Mouse (Mus musculus): ENCODE data around the gene Zfp385c. TPM values are rescaled to one million over a fixed set of nuclear protein-coding genes. Genes with fewer than 3 reads are reported as not detected.

Zfp385c gene
- total and polyA plus RNA-seq, 3 experiments: 0.12 to 0.15 TPM; not detected in 1

GRCm38 (mm10) chr11:100640159-100640906 lies 51.9 kb downstream of the Zfp385c start:
- no peak overlapping the region for H3K27ac ChIP-seq (ENCODE audit: control insufficient read depth, low read depth, low read length)
- H3K9ac ChIP-seq (ENCODE audit: control insufficient read depth, low read depth, low read length, poor library complexity, severe bottlenecking): no peak overlapping the region
- no peaks in the 10 kb centered on the region for H3K79me2 ChIP-seq (ENCODE audit: control insufficient read depth, insufficient read depth, low read length, poor library complexity)
- H3K4me3 ChIP-seq (ENCODE audit: control insufficient read depth in 1 of 2, insufficient read depth in 1 of 2, low read depth in 2 of 2, low read length in 2 of 2): no peak overlapping the region
- peaks cover 0 to 1% of the 10 kb centered on the region in 2 experiments; a peak in 1 of 4 replicates for H3K4me1 ChIP-seq (ENCODE audit: control insufficient read depth in 1 of 2, insufficient read depth in 2 of 2, low read length in 2 of 2)
- no peaks in the 10 kb centered on the region for H3K9me3 ChIP-seq (replicated peaks; ENCODE audit: insufficient read depth, low read length)
- H3K36me3 ChIP-seq (ENCODE audit: control insufficient read depth in 1 of 2, insufficient read depth in 2 of 2, low read length in 2 of 2): peaks cover 0 to under 1% of the 10 kb centered on the region in 2 experiments; a peak in 1 of 4 replicates
- no peak for TF ChIP-seq NRF1 (IDR thresholded peaks at IDR 0.05; ENCODE audit: insufficient read depth, low read depth, low read length, poor library complexity, severe bottlenecking)
- TF ChIP-seq UBTF (IDR thresholded peaks at IDR 0.05; ENCODE audit: borderline replicate concordance, insufficient read depth, low read depth, low read length): no peak
- TF ChIP-seq POLR2AphosphoS5 (IDR thresholded peaks at IDR 0.05; ENCODE audit: borderline replicate concordance, low read depth, low read length): no peak
- no peak for TF ChIP-seq SMC3 (IDR thresholded peaks at IDR 0.05; ENCODE audit: low read depth, low read length)
- no peak for TF ChIP-seq ZMIZ1 (IDR thresholded peaks at IDR 0.05; ENCODE audit: low read depth, low read length)
- no peak for TF ChIP-seq SIN3A (IDR thresholded peaks at IDR 0.05; ENCODE audit: low read length)
- no peak for DNase-seq (ENCODE audit: low read depth, low spot score)
- H3K27me3 ChIP-seq (ENCODE audit: control insufficient read depth in 1 of 2, insufficient read depth in 2 of 2, low read length in 2 of 2): peaks cover 2 to 6% of the 10 kb centered on the region in 2 experiments

GRCm38 (mm10) chr11:100634530-100634929 lies 57.7 kb downstream of the Zfp385c start:
- peaks cover 0 to 14% of the 10 kb centered on the region in 2 experiments; a peak in 2 of 4 replicates for H3K36me3 ChIP-seq (ENCODE audit: control insufficient read depth in 1 of 2, insufficient read depth in 2 of 2, low read length in 2 of 2)
- H3K9me3 ChIP-seq (replicated peaks; ENCODE audit: insufficient read depth, low read length): no peaks in the 10 kb centered on the region
- no peaks in the 10 kb centered on the region for H3K79me2 ChIP-seq (ENCODE audit: control insufficient read depth, insufficient read depth, low read length, poor library complexity)
- peak overlapping the region; percentile 42 for H3K27ac ChIP-seq (ENCODE audit: control insufficient read depth, low read depth, low read length)
- peaks cover 15 to 17% of the 10 kb centered on the region in 2 experiments for H3K4me1 ChIP-seq (ENCODE audit: control insufficient read depth in 1 of 2, insufficient read depth in 2 of 2, low read length in 2 of 2)
- no peaks in the 10 kb centered on the region for H3K27me3 ChIP-seq (ENCODE audit: control insufficient read depth in 1 of 2, insufficient read depth in 2 of 2, low read length in 2 of 2)
- peak; percentile 98 for DNase-seq (ENCODE audit: low read depth, low spot score)
- peak overlapping the region; percentile 10 to 32; a peak in 2 of 4 replicates for H3K4me3 ChIP-seq (ENCODE audit: control insufficient read depth in 1 of 2, insufficient read depth in 1 of 2, low read depth in 2 of 2, low read length in 2 of 2)
- peak overlapping the region; percentile 36 for H3K9ac ChIP-seq (ENCODE audit: control insufficient read depth, low read depth, low read length, poor library complexity, severe bottlenecking)
- TF ChIP-seq MEF2A (IDR thresholded peaks at IDR 0.05; ENCODE audit: extremely low read depth, insufficient replicate concordance, low read depth, low read length, poor library complexity, severe bottlenecking) (no peak), E2F4 (IDR thresholded peaks at IDR 0.05; ENCODE audit: borderline replicate concordance, low read depth, low read length) (no peak), ETS1 (IDR thresholded peaks at IDR 0.05; ENCODE audit: low read depth, low read length) (peak; percentile 98), NRF1 (IDR thresholded peaks at IDR 0.05; ENCODE audit: insufficient read depth, low read depth, low read length, poor library complexity, severe bottlenecking) (no peak; the same call in 1 of the 2 replicates), MAFK (IDR thresholded peaks at IDR 0.05; ENCODE audit: borderline replicate concordance, low read depth, low read length) (peak; percentile 92), POLR2AphosphoS2 (IDR thresholded peaks at IDR 0.05; ENCODE audit: low read length) (peak; percentile 57; the same call in 1 of the 2 replicates), USF2 (IDR thresholded peaks at IDR 0.05; ENCODE audit: borderline replicate concordance in 1 of 2, insufficient read depth in 1 of 2, low read depth in 1 of 2, low read length in 2 of 2) (no peak), ZC3H11A (IDR thresholded peaks at IDR 0.05; ENCODE audit: low read depth, low read length) (no peak), TBP (IDR thresholded peaks at IDR 0.05; ENCODE audit: low read depth, low read length) (0 out of 2 replicates have a peak, but pooled peaks have one; percentile 18), ZMIZ1 (IDR thresholded peaks at IDR 0.05; ENCODE audit: low read depth, low read length) (peak; percentile 70), BHLHE40 (IDR thresholded peaks at IDR 0.05; ENCODE audit: borderline replicate concordance, low read depth, low read length) (peak; percentile 68; the same call in 1 of the 2 replicates), MXI1 (IDR thresholded peaks at IDR 0.05; ENCODE audit: low read depth, low read length) (peak; percentile 88), POLR2AphosphoS5 (IDR thresholded peaks at IDR 0.05; ENCODE audit: borderline replicate concordance, low read depth, low read length) (no peak), MYC (IDR thresholded peaks at IDR 0.05; ENCODE audit: low read depth, low read length) (peak; percentile 94), MAZ (IDR thresholded peaks at IDR 0.05; ENCODE audit: low read depth, low read length) (peak; percentile 99), CHD1 (IDR thresholded peaks at IDR 0.05; ENCODE audit: low read depth, low read length) (0 out of 2 replicates have a peak, but pooled peaks have one; percentile 40), UBTF (IDR thresholded peaks at IDR 0.05; ENCODE audit: borderline replicate concordance, insufficient read depth, low read depth, low read length) (no peak), TAL1 (IDR thresholded peaks at IDR 0.05; ENCODE audit: low read length) (peak; percentile 94), GATA1 (IDR thresholded peaks at IDR 0.05; ENCODE audit: low read depth, low read length) (peak; percentile 85), MYB (IDR thresholded peaks at IDR 0.05; ENCODE audit: low read depth, low read length) (peak; percentile 54; the same call in 1 of the 2 replicates), ZKSCAN1 (IDR thresholded peaks at IDR 0.05; ENCODE audit: low read depth, low read length) (0 out of 2 replicates have a peak, but pooled peaks have one; percentile 25), JUND (IDR thresholded peaks at IDR 0.05; ENCODE audit: low read depth, low read length) (no peak), HCFC1 (IDR thresholded peaks at IDR 0.05; ENCODE audit: low read depth, low read length) (peak; percentile 71), SMC3 (IDR thresholded peaks at IDR 0.05; ENCODE audit: low read depth, low read length) (peak; percentile 31), CTCF (IDR thresholded peaks at IDR 0.05 in 2 of 3, conservative IDR thresholded peaks at IDR 0.05 in 1 of 3; ENCODE audit: control insufficient read depth in 1 of 3, insufficient read depth in 1 of 3, low read depth in 2 of 3, low read length in 3 of 3, poor library complexity in 1 of 3, severe bottlenecking in 1 of 3) (no peak), KAT2A (conservative IDR thresholded peaks at IDR 0.05; ENCODE audit: low read depth, low read length) (0 out of 2 replicates have a peak, but pooled peaks have one; percentile 34)

All from MEL (cell line).